Mouse (Mus musculus) gastrocnemius, postnatal 36 days (tissue): ENCODE measurements around the gene Bcl9l. TPM values are rescaled to one million over a fixed set of nuclear protein-coding genes. Genes with fewer than 3 reads are reported as not detected.
"Not testable (repeated sequence)": the region's sequence is repeated elsewhere in the genome, so short reads cannot be mapped to it uniquely, and the experiment has no call there.

Experiments used
- DNase-seq, 2 experiments: peaks; one replicate each; pipeline ENCODE4 v3.0.0; 2022
- intact Hi-C: fragments of 180-260 bp; cut with DNase I; formaldehyde crosslinking; loops from one replicate; pipeline ENCODE4 v1.15.1; 2025
- long read RNA-seq, 2 experiments: library from polyadenylated mRNA; stranded (forward); transcript quantifications; one replicate each; pipeline ENCODE4 v2.0.0; 2021
- total RNA-seq, 2 experiments: library from RNA; stranded (reverse); gene quantifications; 2 replicates each; pipeline ENCODE4 v1.2.3; 2021

Gene Bcl9l
- total RNA-seq, result 10 to 100 TPM; 25.7 to 42.5 TPM
- long read RNA-seq, experiment 1, partial matches to known transcripts, result 2 of 4 reads
- long read RNA-seq, experiment 1, other reads (novel, unspliced or antisense), result 2 of 4 reads
- long read RNA-seq, experiment 2, partial matches to known transcripts, result 6 of 8 reads
- long read RNA-seq, experiment 2, other reads (novel, unspliced or antisense), result 2 of 8 reads

DNA sequence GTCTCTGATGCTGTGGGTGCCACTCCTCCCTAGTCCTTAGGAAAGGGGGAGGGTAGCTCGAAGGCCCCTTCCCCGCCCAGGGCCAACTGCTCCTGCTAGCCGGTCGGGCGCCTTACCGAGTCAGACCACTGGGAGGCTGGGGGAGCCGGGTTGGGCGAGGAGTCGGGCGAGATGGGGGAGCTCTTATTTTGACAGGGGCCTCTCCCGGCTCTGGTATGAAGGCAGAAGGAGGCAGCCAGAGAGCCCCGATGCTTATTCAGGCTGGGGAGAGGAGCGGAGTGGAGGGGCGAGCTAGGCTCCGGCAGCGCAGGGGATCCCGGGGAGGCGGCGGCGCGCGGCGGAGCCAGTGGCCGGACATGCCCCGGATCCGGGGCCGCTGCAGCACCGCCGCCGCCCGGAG, at the start of gene Bcl9l:
TSS of gene Bcl9l (plus strand) at position 274 of the 400 bp plus-strand sequence.
- peak; percentile 86 to 92 for DNase-seq

DNA sequence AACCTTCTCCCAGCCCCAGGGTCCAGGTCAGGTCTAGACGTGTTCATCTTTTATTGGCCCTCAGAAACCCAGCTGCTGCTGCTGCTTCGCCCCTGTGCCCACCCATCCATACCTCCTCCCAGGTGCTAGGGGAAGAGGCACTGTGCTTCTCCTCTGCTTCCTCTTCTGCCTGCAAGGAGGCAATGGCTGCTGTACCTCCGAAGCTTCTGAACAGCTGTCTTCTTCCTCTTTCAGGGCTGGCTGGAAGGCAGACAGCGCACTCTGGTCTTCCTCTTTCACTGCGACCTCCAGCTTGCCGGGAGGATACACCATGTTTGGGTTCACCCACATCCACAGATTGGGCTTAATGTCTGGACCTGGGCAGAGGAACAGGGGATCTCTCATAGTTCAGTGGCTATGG, 46.9 kb upstream of the Bcl9l start:
- DNase-seq, result no peak
- intact Hi-C loops, result no loop called here

More for the DNA sequence above, at the start of gene Bcl9l:
- intact Hi-C loops, result loop anchor here (2.0 kb wide), 1 partner anchor 16 kb away; no protein-coding TSS in a partner anchor

DNA sequence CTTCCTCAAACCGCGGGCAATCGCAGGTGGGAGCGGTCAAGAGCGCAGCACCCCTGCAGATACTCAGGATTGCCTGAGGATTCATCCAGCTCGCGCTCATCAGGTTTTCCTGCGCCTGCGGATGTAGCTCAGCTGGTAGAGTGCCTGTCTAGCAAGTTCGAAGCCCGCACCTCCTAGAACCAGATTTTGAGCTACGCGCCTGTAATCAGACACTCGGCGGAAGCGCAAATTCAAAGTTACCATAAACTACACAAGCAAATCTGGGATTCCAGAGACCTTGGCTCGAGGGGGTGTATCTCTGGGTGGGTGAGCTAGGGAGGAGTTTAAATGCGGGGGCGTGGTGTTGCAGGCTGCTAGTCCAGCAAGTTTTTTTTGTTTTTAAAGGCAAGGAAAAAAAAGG, 41.7 kb upstream of the Bcl9l start, which contains the start of gene Foxr1:
TSS of gene Foxr1 (minus strand) at position 176 of the 400 bp plus-strand sequence.
- no peak for DNase-seq
- intact Hi-C loops, result no loop called here

DNA sequence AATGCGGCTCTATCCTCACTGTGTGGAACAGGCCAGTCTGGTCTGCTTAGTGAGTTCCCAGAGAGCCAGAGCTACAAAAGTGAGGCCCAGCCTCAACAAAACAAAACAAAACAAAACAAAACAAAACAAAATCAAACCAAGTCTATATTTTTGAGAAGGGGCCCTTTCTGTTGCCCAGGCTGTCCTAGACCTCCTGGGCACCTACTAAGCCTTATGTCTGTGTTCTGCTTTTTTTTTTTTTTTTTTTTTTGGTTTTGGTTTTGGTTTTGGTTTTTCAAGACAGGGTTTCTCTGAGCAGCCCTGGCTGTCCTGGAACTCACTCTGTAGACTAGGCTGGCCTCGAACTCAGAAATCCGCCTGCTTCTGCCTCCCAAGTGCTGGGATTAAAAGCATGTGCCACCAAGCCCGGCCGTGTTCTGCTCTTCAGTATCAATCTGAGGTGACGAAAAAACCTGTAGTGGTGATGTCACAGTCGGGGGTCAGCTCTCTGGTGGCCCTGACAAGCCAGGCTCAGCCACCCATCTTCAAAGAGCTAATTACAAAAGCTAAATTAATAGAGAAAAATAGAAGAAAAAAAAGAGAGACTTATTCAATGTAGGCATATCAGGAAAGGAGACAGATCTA, 38.1 kb upstream of the Bcl9l start:
- intact Hi-C loops, result not testable (repeated sequence)

DNA sequence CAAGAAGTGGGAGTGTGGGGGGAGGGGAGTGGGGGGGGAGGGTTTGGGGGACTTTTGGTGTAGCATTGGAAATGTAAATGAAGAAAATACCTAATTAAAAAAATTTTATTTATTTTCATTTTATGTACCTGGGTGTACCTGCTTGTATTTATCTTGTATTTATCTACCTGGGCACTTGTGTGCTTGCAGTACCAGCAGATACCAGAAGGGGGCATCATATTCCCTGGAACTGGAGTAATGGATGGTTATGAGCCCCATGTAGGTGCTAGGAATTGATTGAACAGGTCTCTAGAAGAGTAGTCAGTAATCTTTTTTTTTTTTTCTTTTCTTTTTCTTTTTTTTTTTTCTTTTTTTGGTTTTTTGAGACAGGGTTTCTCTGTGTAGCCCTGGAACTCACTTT, 32.2 kb upstream of the Bcl9l start:
- intact Hi-C loops, result no loop called here
- no peak for DNase-seq

More for the DNA sequence above, 38.1 kb upstream of the Bcl9l start:
- DNase-seq, result not testable (repeated sequence)

DNA sequence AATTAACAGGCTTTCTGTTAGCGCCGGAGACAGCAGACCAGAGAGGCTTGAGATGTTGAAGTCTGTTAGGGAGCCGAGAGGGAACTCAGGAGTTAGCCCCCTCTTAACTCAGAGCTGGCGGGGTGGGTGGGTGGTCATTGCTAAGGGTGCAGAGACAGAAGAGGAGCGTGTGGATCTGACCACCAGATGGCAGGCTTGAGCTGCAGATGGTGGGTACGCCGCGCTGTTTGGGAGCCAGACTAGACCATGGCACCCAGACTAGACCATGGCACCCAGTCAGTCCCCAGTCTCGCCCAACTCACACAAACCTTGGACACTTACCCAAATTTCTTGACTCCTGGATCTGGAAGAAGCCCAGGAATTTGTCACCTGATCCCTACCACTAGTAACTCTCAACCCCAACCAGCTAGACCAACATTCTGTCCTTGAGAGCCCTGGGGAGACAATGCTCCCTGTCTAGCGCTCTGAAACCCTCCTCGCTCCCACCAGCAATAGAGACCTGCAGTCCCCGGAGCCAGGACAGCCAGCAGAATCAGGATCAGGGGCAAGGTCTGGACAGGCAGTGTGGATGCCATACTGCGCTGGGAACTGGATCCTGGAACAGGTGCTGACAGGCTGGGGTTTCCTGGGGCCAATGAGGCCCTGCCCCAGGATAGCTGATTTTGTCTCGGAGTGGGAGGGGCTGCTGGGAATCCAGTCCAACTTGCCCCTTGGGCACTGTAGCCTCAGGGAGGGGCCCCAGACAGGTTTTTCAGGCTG, 28.3 kb upstream of the Bcl9l start:
- intact Hi-C loops, result loop anchor here (1.0 to 2.0 kb wide), 3 partner anchors 20 to 199 kb away; no protein-coding TSS in a partner anchor
- peak; percentile 78 to 84 for DNase-seq

DNA sequence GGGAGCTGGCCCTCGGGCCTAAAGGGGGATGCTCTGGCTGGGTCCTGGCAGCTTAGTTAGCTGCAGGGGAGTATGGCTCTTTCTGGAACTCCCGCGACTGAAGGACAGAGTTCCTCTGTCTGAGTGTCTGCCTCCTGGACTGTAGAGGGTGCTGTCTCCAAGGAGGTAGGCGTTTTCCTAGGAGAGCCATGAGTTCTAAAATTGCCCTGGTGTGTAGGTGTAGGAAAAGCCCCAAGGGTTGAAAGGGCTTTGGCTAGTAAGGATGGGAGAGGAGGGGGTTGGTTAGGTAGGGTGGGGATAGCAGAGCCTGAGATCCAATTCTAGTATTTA, 27.8 kb upstream of the Bcl9l start, which contains the start of gene Upk2:
TSS of gene Upk2 (minus strand) at position 86 of the 330 bp plus-strand sequence.
- DNase-seq, result no peak
- intact Hi-C loops, result loop anchor here (1.0 to 2.0 kb wide), 3 partner anchors 20 to 198 kb away; no protein-coding TSS in a partner anchor

DNA sequence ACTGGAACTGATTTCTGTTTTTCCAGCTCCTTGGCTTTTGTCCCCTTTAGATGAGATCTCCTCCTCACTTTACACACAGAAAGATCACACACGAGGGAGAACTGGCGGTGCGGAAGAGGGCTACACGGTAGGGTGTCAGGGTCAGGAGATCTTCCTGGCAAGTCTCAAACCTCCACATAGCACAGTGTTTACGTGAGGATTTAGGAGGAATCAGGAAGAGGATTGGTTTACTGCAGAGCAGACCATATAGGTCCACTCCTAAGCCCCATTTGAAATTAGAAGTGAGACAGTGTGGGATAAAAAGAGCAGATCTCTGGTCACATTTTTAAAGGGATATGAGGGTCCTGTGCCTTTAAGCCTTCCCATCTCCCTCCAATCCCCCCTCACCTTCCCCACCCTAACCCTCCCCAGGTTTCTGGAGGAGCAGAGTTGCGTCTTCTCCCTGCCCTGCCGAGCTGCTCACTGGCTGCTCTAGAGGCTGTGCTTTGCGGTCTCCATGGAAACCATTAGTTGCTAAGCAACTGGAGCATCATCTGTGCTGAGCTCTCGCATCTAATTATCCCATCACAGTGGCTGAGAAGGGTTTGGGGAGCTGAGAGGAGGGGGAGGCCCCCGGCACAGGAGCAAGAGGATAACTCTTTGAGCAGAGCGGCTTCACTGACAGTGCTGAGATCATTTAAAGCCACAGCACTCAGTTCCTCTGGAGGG, 25.4 kb upstream of the Bcl9l start:
- no peak for DNase-seq
- intact Hi-C loops, result no loop called here

DNA sequence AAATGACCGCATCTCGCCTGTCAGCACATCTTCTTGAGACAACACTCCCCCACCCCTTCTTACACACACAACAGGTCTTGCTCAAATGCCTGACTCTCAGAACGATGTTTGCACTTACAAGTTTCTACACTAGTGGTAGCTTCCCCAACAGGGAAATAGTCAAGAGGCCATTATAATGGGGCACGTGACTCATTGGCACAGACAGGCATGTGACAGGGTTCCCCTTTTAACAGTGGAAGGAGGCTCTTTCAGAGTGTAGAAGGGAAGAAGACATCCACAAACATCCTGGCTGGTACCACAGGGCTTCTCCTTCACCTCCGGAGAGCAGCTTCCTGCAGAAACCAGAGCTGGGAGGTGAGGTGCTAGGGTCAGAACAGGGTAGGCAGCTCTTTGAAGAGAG, 20.7 kb upstream of the Bcl9l start:
- intact Hi-C loops, result no loop called here
- no peak for DNase-seq

DNA sequence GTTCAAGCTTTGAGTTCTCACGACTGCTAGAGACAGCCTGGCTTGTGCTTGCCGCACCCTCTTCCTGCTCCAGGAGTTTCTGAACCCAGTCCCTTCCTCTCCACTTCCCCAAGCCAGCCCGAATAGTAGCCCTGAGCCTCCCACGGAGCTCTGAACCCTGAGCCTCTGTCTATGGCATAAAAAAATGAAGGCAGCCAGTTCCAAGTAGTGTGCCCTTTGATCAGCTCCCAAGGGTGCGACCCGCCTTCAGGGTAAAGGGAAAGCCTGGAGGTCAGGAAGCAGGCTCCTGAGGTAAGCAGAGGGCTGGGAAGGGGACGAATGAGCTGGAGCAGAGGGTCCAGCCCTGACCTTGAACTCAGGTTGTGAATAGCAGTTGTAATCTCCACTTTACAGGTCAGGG, 14.4 kb upstream of the Bcl9l start:
- intact Hi-C loops, result no loop called here
- DNase-seq, result no peak

DNA sequence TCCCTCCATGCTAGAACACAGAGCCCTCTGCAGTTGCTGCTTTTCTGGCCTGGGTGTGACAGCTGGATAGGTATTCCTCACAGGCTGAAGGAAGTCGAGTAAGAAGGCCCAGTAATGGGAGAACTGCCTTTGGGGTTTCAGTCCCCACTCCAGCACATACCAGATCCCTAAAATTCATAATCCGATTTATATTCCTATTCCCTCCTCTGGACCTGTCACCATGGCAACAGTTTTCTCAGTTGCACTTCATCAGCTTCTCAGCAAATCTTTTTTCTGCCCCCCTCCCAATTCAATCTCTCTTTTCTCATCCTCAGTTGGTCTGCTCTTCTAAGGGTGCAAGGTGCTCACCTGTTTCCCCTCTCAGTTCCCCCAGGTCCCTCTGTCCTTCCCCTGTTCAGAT, 13.8 kb upstream of the Bcl9l start:
- intact Hi-C loops, result no loop called here
- DNase-seq, result no peak

DNA sequence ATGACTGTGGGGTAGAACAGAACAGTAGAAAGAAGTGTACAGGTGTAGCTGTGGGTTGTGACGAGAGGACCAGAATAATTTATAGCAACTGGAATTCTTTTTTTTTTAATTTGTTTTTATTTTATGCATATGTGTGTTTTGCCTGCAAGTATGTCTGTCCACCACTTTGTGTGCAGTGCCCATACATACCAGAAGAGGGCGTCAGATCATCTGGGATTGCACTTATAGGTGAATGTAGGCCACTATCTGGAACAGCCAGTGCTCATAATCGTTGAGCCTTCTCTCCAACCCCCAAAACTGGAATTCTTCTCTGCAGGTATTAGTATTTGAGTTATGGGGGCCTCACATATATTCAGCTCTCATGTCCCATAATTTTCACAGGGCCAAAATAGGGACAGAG, 9.4 kb upstream of the Bcl9l start:
- DNase-seq, result no peak
- intact Hi-C loops, result no loop called here

DNA sequence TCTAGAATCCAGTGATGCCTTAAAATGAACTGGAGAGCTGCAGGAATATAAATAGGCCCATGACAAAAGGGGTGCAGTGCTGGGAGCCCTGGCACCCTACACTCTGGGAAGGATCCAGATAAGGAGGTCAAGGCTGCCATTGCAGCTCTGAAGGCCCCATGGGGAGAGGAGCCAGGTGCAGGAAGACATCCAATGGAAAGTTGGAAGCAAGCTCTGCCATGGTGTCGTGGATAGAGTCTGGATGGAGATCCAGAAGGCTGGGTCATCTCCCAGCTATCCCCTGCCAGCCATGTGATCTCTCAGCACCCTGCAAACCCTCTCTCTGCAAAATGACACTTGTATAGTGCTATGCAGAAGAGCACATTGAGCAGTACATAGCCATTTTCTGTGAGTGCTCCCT, 8.3 kb upstream of the Bcl9l start:
- peak; percentile 64 to 76 for DNase-seq
- intact Hi-C loops, result loop anchor here (2.0 kb wide), 1 partner anchor 20 kb away; the partner anchor contains the start of gene Upk2

DNA sequence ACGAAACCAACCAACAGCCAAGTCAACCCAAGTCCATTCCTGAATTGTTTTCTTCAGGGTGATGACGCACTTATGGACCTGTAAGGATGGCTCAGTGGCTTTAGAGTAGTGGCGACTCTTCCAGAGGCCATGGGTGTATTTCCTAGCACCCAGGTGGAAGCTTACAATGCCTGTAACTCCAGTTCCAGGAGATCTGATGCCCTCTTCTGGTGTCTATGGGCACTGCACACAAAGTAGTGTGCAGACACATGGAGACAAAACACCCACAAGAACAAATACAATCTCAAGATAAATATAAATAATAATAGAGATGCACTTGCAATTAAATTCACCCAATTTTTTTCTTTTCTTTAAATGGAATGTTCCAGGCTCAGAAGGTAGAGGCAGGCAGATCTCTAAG, 6.7 kb upstream of the Bcl9l start:
- intact Hi-C loops, result loop anchor here (1.0 to 2.0 kb wide), 2 partner anchors 21 to 24 kb away; partner anchors contain the start of gene Upk2
- no peak for DNase-seq

DNA sequence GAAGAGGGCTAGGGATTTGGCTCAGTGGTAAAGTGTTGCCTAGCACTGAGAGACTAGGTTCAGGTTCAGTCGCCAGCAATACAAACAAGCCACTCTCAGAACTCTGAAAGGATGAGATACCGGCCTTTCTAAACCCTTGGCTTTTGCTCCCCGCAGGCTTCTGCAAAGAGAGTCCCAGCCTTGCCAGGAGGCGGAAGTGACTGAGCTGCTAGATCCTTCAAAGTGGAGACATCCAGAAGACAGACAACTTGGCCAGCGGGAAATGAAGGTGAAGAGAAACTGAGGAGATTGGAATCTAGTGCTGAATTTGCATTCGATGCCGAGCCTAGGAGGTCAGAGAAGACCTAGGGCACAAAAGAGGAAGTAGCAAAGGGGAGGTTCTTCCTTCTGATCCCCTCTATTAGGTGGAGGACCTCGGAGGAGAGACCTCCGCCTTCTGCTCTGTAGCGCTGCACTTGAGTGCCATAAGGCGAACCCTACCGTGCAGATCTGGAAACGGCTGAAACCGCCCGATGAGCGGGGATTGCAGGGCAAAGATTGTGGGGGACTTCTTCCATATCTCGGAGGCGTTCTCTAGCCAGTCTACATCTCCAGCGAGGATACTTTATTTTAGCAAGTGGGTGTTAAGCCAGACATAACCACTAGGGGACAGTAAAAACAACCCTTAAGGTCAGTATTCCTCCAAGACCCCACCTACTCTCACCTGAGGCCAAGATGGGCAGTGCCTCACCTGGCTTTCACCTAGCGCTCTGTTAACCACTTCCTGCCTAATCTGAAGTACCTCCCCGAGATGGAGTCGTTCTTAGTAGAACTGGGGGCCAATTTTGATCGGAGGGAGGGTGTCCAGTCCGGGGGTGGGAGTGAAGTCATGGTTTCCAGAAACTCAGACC, 5.0 kb upstream of the Bcl9l start:
- DNase-seq, result peak in 1 of 2 experiments; percentile 31
- intact Hi-C loops, result no loop called here

DNA sequence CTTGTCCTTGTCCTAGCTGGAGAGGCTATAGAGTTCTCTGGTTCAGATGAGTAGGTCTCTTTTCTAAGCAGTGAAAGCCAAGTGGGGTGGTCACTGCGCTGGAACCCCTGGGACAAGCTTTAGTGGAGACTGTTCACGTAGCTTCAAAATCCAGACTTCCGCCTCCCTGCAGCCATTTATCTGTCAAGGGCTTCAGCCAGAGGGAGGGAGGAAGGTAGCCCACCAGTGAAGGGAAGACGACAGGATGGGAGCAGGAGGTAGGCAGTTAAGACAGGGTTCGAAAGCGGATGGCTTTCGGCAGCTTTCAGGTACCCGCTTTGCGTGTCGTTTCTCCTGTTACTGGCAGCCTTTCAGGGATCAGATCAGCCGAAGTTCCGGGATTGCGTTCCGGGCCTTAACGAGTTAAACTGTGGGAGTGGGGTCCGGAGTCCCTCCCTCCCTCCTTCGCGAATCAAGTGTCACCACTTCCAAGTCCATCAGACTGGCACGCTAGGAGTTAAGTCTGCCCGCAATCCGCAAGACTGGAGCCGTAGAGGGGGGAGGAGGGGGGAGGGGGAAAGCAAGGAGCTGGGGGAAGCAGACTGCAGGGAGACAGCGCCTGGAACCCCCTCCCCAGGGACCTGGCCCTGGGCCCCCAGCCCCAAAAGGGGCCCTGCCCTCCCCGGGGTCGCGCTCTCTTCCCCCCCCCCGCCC, 4.2 kb upstream of the Bcl9l start:
- peak; percentile 30 to 68 for DNase-seq
- intact Hi-C loops, result no loop called here

DNA sequence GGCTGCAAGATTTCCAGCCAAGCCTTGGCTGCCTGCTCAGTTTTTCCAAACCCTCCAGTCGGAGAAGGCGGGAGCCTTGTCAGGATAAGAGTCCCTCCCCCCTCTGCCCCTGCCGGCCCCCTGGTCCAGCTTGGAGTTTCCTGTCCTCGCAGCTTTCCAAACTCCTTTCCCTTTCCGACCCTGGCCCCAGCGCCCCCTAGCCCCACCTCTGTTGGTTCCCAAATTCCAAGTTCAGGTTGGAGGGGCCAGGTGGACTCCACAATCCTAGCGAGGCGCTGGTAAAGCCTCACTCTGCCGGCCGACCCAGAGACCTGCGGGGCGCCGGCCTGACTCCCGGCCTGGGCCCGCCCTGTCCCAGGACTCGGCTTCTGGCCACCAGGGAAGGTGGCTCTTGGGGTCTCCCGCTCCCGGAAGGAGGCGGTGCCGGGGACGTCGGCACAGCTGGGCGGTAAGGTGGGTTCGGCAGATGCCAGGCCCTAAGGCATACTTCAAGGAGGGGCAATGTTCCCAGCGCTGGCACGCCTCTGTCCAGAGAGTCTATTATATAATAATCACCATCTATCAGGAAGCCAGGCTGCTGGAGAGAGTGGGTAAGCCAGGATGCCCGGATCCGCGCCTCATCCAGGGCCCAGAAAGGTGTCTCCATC, 3.5 kb upstream of the Bcl9l start:
- intact Hi-C loops, result no loop called here
- DNase-seq, result peak; percentile 76 to 83

DNA sequence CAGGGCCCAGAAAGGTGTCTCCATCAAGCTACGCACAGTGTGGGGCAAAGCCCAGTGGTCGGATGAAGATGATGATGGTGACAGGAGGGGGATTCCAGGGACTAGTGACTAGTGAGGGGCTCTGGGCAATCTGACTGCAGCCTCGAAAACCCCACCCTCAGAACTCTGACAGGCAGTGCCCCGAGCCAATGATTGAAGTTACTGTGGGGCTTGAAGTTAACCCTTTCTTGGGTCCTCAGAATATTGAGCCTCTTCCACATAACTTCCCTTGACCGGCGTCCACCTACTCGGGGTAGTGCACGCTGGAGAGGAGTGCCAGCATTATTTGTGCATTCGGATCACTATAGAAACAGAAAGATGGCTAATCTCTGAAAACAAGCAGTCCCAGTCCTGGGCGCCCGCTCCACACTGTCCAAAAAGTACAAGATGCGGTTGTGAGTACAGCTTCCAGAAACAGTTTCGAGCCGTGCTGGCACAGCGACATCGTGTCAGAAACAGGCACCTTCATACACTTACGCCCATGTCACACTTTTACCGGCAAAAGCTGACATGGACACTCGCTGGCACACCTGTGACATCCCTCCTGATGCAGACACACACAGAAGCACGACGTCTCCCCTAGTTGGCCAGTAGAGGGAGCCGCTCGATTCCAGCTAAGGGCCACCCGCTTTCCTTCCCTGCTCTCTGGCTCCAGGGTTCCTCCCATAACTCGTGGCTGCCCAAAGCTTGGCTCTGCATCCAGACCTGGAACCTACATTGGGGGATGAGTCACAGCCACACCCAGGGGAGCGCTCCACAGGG, 2.8 kb upstream of the Bcl9l start:
- peak; percentile 87 to 88 for DNase-seq
- intact Hi-C loops, result no loop called here
